Mouse (Mus musculus): ENCODE measurements around the gene Chil4. TPM values are rescaled to one million over a fixed set of nuclear protein-coding genes. Genes with fewer than 3 reads are reported as not detected.
"Not testable (repeated sequence)": the region's sequence is repeated elsewhere in the genome, so short reads cannot be mapped to it uniquely, and the experiment has no call there.

Gene Chil4
- polyA plus RNA-seq, 1 experiment from 2014 or later, result not detected

DNA sequence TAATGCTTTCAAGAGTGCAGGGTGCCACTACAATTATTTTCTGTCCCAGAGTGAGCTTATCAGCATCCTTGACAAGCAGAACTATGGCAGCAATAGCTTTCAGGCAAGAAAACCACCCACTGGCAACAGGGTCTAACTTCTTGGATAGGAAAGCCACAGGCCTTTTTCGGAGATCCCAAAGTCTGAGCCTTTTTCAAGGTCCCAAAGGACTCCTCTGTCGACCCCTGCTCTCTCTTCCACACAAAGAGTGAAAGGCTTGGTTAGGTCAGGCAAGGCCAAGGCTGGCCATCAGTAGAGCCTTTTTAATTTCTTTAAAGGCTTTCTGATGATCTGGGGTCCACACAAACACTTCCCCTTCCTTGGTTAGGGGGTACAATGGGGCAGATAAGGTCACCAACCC lies 22.1 kb downstream of the Chil4 start:
- not testable (repeated sequence) for DNase-seq (ENCODE audit: low spot score); H3K4me1 ChIP-seq; H3K27me3 ChIP-seq (ENCODE audit: low read depth, poor library complexity, severe bottlenecking); H3K36me3 ChIP-seq; H3K27ac ChIP-seq; H3K4me3 ChIP-seq
- peaks cover 22% of the 10 kb centered on the region; the same call in 1 of the 2 replicates for H3K9me3 ChIP-seq (replicated peaks)
- 80% methylated on average over 2 of the region's 2 CpGs for WGBS

DNA sequence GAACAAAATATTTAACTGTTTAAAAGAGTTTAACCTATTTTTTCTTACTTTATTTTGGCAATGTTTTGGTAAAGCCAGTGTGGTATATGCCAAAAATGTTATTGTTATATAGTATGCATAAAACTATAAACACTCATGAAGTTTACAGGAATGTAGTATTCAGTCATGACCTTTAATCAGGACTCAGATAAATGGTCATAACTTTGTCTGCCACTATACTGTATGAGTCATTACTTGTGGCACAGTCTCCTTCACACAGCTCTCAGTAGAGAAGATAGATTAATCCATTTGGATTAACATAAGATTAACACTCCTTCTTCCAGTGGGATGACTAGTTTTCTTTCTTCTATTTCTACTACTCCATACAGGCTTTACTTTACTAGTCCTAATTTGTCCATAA lies 23.0 kb downstream of the Chil4 start:
- no peak for DNase-seq (ENCODE audit: low spot score)
- Histone ChIP-seq H3K27me3 (ENCODE audit: low read depth, poor library complexity, severe bottlenecking) (no peaks in the 10 kb centered on the region), H3K9me3 (replicated peaks) (peaks cover 22% of the 10 kb centered on the region; the same call in 1 of the 2 replicates), H3K27ac (no peak overlapping the region), H3K4me1 (no peaks in the 10 kb centered on the region), H3K36me3 (no peaks in the 10 kb centered on the region), H3K4me3 (no peak overlapping the region)

DNA sequence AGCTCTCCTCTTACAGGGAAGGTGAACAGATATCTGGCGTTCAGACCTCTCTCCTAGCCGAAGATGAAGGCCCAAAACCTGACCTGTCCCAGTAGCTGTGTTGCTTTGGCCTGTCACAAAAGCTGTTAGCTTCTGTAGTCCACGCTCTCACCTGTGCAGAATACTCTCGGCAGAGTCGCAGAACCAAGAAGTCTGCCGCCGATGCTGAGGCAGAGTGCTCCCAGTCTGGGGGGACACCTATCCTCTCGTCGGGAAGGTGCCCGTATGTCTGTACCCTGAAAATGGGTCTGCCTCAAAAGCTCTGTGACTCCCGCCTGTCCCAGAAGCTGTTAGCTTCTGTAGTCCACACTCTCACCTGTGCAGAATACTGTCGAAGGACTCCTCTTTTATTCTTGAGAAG lies 23.8 kb downstream of the Chil4 start:
- peaks cover 22% of the 10 kb centered on the region; the same call in 1 of the 2 replicates for H3K9me3 ChIP-seq (replicated peaks)
- no peak for DNase-seq (ENCODE audit: low spot score)
- no peak overlapping the region for H3K4me3 ChIP-seq
- H3K27ac ChIP-seq, result no peak overlapping the region
- WGBS, result 91% methylated on average over 12 of the region's 12 CpGs
- no peaks in the 10 kb centered on the region for H3K27me3 ChIP-seq (ENCODE audit: low read depth, poor library complexity, severe bottlenecking)
- H3K4me1 ChIP-seq, result no peaks in the 10 kb centered on the region
- no peaks in the 10 kb centered on the region for H3K36me3 ChIP-seq

DNA sequence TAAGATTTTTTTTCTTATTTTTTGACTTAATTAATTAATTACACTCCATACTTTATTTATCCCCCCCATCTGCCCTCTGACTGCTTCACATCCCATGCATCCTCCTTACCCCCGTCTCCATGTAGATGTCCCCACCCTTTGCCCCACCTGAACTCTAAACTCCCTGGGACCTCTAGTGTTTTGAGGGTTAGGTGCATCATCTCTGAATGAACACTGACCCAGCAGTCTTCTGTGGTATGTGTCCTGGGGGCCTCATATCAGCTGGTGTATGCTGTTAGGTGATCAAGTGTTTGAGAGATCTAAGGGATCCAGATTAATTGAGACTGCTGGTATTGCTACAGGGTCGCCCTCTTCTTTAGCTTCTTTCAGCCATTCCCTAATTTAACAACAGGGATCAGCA lies 31.3 kb downstream of the Chil4 start:
- WGBS, result 87% methylated on average over 2 of the region's 2 CpGs
- Histone ChIP-seq H3K9me3 (replicated peaks) (peaks cover 34% of the 10 kb centered on the region), H3K27me3 (ENCODE audit: low read depth, poor library complexity, severe bottlenecking) (no peaks in the 10 kb centered on the region), H3K36me3 (no peaks in the 10 kb centered on the region), H3K27ac (no peak overlapping the region), H3K4me1 (no peaks in the 10 kb centered on the region), H3K4me3 (no peak overlapping the region)
- DNase-seq (ENCODE audit: low spot score), result no peak

DNA sequence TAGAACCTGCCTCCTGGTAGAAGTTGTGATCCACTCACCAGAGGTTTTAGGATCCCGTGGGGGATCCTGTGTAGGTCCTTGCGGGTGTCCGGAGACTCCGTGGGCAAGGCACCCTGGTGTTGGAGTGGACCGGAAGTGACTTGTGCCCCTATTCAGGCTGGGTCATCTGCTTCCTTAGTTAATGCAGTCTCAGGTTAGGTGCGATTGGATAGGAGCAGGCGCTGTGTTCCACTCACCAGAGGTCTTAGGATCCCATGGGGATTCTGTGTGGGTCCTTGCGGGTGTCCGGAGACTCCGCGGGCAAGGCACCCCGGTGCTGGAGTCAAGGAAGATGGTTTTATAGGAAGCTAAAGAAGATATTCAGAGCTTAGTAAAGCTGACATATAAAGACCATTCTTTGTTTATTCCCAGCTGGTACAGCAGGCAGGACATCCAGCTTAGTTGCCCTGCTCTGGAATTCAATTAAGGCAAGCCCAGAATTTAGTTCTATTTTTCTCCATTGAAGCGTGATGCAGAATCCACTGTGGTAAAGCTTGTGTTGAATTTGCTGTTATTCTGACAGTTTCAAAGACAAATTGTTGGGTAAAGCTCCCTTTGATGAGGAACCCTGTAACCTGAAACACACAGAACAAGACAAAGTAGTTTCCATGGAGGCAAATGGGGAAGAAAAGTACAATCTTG lies 41.7 kb downstream of the Chil4 start:
- no peak overlapping the region for H3K4me3 ChIP-seq
- WGBS, result 89% methylated on average over 13 of the region's 13 CpGs
- H3K4me1 ChIP-seq, result no peaks in the 10 kb centered on the region
- no peaks in the 10 kb centered on the region for H3K36me3 ChIP-seq
- DNase-seq (ENCODE audit: low spot score), result no peak
- no peaks in the 10 kb centered on the region for H3K27me3 ChIP-seq (ENCODE audit: low read depth, poor library complexity, severe bottlenecking)
- H3K9me3 ChIP-seq (replicated peaks), result peaks cover 12% of the 10 kb centered on the region
- H3K27ac ChIP-seq, result no peak overlapping the region

DNA sequence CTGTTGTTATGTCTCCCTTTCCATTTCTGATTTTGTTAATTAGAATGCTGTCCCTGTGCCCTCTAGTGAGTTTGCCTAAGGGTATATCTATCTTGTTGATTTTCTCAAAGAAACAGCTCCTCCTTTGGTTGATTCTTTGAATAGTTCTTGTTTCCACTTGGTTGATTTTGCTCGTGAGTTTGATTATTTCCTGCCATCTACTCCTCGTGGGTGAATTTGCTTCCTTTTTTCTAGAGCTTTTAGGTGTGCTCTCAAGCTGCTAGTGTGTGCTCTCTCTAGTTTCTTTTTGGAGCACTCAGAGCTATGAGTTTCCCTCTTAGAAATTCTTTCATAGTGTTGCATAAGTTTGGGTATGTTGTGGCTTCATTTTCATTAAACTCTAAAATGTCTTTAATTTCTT lies 44.3 kb downstream of the Chil4 start:
- not testable (repeated sequence) for H3K27me3 ChIP-seq (ENCODE audit: low read depth, poor library complexity, severe bottlenecking); H3K4me1 ChIP-seq; H3K9me3 ChIP-seq (replicated peaks); DNase-seq (ENCODE audit: low spot score); H3K27ac ChIP-seq; H3K4me3 ChIP-seq; H3K36me3 ChIP-seq
- WGBS, result 76% methylated on average over 2 of the region's 2 CpGs

DNA sequence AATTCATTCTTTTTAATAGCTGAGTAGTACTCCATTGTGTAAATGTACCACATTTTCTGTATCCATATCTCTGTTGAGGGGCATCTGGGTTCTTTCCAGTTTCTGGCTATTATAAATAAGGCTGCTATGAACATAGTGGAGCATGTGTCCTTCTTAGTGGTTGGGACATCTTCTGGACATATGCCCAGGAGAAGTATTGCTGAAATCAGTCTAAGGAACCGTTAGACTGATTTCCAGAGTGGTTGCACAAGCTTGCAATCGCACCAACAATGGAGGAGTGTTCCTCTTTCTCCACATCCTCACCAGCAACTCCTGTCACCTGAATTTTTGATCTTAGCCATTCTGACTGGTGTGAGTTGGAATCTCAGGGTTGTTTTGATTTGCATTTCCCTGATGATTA lies 46.8 kb downstream of the Chil4 start:
- not testable (repeated sequence) for H3K27me3 ChIP-seq (ENCODE audit: low read depth, poor library complexity, severe bottlenecking); H3K27ac ChIP-seq; H3K4me1 ChIP-seq; H3K9me3 ChIP-seq (replicated peaks); H3K36me3 ChIP-seq; H3K4me3 ChIP-seq; DNase-seq (ENCODE audit: low spot score)
- WGBS, result 79% methylated on average over 2 of the region's 2 CpGs

DNA sequence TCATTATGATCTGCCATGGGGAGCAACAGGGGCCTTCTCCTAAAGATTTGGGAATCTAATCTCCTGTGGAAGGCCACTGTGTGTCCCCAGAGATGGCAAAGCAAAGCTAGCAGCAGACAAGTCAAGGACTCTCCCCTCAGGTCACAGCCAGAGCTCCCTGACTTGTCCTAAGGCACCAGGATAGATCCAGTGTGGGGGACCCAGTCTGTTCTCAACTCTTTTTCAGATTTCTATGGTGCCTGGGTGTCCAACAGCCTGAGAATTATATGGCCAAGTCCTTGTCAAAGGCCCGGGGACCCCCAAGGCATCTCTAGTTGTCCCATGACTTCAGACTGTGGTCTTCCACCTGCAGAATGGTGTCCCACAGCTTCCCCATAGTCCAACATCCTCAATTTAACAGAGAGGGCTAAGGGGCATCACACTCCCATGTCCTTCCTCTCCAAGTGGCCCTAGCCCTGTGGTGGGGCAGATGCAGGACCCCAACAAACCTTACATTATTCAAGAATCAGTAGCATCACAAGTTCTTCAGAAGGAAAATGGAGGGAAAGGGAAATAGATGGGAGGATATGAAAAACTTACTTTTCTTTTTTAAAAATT lies 48.1 kb downstream of the Chil4 start:
- no peaks in the 10 kb centered on the region for H3K27me3 ChIP-seq (ENCODE audit: low read depth, poor library complexity, severe bottlenecking)
- no peak overlapping the region for H3K4me3 ChIP-seq
- WGBS, result 92% methylated on average over 1 of the region's 1 CpGs
- no peaks in the 10 kb centered on the region for H3K36me3 ChIP-seq
- H3K27ac ChIP-seq, result no peak overlapping the region
- peaks cover 4% of the 10 kb centered on the region for H3K9me3 ChIP-seq (replicated peaks)
- H3K4me1 ChIP-seq, result no peaks in the 10 kb centered on the region
- DNase-seq (ENCODE audit: low spot score), result no peak

DNA sequence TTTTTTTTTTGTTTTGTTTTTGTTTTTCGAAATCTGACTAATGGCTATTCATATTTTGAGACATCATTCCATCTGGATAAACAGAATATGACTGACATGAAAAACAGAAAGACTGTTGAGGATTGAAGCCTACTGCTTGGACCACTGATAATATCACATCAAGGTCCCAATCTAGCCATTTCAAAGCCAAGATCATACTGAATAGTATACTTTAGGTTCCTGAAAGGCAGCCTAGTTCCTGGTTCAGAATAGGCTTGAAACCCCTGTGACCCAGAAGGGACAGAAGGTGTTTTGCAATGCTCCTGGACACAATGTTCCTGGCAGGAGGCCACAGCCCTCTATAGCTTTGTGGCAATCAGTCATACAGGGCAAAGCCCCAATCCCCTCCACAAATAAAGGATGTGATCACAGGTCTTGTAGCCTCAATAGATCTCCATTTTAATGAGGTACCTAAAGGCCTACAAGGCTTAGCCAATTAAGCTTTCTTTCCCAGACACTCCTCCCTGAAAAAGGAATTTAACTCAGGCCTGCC lies 48.7 kb downstream of the Chil4 start:
- DNase-seq (ENCODE audit: low spot score), result no peak
- 66% methylated on average over 1 of the region's 1 CpGs for WGBS
- H3K9me3 ChIP-seq (replicated peaks), result peaks cover 4% of the 10 kb centered on the region

DNA sequence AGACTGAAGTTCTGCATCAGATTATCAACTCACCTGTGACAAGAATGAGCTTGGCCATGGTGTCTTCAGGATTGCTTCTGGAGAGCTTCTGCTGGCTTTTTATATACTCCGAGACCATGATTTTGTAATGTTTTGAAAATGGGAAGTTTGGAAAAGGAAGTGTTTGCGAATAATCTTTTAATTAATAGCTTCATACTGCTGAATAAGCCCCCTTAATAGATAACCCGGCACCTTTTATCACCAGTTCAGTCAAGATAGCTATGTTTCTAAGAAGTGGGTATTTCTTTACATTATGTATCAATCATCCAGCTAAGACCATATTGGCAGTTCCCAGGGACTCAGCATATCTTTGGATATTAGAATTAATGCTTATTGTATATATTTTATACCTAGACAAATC lies 51.8 kb downstream of the Chil4 start, which contains the start of gene Chil3:
TSS of gene Chil3 (minus strand) at position 101 of the 400 bp plus-strand sequence.
- DNase-seq (ENCODE audit: low spot score), result no peak
- 83% methylated on average over 3 of the region's 3 CpGs for WGBS

More for the DNA sequence above, 48.7 kb downstream of the Chil4 start:
- no peaks in the 10 kb centered on the region for H3K36me3 ChIP-seq
- H3K27ac ChIP-seq, result no peak overlapping the region
- no peaks in the 10 kb centered on the region for H3K27me3 ChIP-seq (ENCODE audit: low read depth, poor library complexity, severe bottlenecking)
- no peak overlapping the region for H3K4me3 ChIP-seq
- no peaks in the 10 kb centered on the region for H3K4me1 ChIP-seq

DNA sequence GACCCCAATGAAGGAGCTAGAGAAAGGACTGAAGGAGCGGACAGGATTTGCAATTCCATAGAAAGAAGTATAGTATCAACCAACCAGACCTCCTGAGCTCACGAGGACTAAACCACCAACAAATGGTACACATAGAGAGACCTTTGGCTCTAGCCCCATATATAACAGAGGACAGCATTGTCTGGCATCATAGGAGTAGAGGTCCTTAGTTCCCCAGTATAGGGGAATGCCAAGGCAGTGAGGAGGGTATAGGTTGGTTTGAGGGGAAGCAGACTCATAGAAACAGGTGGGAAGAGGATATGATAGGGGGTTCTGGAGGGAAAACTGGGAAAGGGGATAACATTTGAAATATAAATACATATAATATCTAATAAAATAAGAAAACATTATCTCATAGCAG lies 64.9 kb downstream of the Chil4 start:
- H3K27ac ChIP-seq, result no peak overlapping the region
- WGBS, result 89% methylated on average over 2 of the region's 2 CpGs
- DNase-seq (ENCODE audit: low spot score), result no peak
- no peaks in the 10 kb centered on the region for H3K36me3 ChIP-seq
- no peaks in the 10 kb centered on the region for H3K27me3 ChIP-seq (ENCODE audit: low read depth, poor library complexity, severe bottlenecking)
- no peaks in the 10 kb centered on the region; the same call in none of the 2 replicates for H3K9me3 ChIP-seq (replicated peaks)
- H3K4me1 ChIP-seq, result no peaks in the 10 kb centered on the region
- no peak overlapping the region for H3K4me3 ChIP-seq

More for the DNA sequence above, 51.8 kb downstream of the Chil4 start, which contains the start of gene Chil3:
- Histone ChIP-seq H3K9me3 (replicated peaks) (peaks cover 4% of the 10 kb centered on the region), H3K4me3 (no peak within 1 kb of the TSS), H3K27ac (no peak within 1 kb of the TSS), H3K4me1 (no peaks in the 10 kb centered on the region), H3K36me3 (no peaks in the 10 kb centered on the region), H3K27me3 (ENCODE audit: low read depth, poor library complexity, severe bottlenecking) (no peaks in the 10 kb centered on the region)
